Mouse (Mus musculus): ENCODE data around the gene Pappa.

Pappa gene

GRCm38 (mm10) chr4:65278451-65279271, 154.7 kb downstream of the Pappa start:
- DNase-seq: no peak

DNA sequence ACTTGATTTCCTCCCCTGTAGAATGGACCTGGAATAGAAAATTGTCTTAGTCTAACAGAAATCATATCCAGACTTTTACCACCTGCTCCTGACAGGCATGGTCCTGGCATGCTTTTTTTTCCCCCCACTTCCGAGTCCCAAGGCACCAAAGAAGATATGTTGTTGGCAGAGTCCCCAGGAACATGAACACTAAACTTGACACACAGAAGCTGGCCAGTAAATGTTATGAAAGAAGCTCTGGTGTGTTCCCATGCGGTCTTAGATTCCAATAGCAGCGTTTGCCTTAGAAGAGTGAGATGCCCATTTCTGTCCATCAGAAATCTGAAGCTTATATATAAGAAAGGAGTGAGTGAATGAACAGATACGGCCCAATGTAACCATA, 155.3 kb downstream of the Pappa start:
- DNase-seq: no peak

DNA sequence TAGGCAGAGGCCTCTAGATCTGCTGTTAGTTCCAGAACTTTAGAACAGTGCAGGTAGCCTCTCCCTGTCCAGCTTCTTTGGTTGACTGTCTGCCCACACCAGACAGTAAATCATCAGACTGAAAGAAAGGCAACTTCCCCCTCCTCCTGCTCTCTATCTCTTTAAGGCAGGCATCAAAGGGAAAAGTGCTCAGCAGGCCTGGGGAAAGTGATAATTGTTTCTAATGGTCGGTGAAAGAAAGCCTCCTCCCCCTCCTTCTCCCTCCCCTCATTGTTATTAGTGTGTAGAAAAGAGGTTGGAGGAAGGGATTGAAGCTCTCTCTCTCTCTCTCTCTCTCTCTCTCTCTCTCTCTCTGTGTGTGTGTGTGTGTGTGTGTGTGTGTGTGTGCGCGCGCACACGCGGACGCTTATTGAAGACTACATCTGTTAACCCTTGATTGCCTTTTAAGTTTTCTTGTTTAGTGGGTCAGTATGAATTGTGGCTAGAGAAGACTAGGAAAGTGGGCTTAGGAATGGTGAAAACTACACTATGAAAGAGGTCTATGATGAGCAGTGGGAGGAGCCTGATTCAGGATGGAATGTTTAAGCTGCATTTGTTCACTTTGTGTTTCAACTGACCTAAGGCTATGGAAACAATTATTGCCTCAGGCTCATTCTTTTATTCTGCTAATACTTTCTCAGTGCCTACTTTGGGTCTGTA, 156.2 kb downstream of the Pappa start:
- no peak for DNase-seq

DNA sequence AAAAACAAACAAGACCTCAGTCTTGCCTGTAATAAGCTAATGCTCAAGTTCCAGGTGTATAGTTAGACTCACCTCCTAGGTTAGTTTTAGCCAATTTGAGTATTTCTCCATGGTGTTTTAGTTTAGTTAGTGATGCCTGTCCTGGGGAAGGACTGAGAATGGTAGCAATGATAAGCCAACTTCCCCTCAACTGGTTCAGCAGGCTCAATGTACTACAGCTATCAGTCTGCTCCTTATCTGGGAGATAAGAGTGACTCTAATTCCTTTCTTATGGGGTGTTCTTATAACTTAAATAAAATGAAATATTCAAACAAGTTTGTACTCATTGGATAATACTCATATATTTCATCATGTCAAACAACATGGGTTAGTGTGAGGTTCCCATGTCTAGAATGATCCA, 156.9 kb downstream of the Pappa start:
- DNase-seq: no peak

DNA sequence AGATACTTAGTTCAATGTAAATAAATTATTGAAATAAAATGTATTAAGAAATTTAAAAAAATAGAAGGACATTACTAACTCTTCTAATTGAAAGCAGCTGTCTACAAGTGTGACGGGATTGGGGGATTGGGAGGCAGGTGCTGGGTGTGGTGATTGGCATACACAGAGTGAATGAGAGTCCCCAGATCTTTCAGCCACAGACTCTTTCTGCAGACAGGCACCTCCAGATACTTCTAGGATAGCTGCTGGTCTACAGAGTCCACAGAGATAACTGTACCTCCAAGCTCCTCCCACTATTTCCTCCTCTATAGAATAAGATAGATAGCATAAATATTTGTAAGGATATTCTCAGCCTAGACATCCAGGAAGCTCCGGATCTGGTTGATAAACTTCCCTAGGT, 159.6 kb downstream of the Pappa start:
- no peak for DNase-seq

GRCm38 (mm10) chr4:65285165-65285564, 161.2 kb downstream of the Pappa start:
- DNase-seq: no peak

DNA sequence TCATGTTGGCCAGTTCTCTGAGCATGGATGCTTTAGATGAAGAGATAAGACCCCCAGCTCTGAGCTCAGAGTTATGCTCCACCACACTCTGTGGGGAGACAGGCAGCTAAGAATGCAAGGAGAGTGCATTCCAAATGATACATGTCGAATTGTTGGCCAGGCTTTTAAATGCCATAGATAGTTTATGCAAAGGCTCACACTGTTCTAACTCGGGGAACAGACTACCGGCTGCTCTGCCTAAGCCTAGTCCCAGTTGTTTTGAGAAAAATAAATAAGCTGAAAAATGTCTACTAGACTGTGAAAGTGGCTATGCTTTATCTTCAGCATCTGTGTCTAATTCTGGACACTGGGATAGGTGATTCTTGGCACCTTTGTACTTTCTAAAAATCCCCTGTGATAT, 165.3 kb downstream of the Pappa start:
- DNase-seq: no peak

DNA sequence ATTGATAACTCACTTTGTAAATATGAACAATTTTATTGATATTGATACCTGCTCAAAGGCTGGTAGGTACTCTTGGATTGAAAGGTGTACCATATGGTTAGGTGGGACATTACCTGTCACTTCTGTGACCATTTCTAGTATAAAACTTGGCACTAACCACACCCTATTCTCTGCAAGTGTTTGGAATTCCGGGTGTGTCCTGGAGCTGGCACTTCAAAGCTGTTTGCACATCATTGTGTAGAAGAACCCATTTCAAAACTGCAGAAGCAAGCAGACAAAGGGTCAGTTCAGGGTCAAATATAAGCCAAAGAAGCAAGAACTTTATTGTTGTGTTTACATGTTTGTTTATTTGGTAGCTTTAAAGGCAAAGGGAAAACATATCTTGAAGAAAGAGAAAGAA, 171.8 kb downstream of the Pappa start:
- DNase-seq: no peak

DNA sequence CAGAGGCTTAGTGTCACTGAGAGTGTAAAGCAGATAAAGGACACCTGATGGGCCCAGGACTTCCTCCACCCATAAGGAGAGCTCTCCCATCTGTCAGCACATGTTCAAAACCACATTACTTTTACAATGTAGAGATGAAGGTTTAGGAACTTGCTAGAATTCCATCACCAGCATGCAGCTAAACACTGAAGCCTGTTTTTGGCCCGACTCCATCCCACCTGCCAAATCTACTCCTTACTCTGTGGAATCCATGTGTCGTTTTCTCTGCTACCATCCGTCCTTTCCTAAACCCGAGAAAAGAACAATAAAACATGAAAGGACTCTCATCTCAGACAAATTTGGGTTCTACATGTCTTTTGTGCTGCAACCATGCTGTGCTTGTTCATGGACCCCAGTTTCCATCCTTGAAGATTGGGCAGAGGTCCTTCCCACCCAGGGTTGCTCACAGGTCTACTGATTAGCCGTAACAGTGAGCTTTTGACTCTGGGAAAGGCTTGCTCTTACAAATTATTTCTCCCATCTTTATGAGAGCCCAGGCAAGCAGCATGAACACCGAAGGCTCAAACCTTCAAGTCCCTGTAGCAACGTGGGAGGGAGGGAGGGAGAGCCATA, 172.5 kb downstream of the Pappa start:
- DNase-seq: peak; percentile 53 to 58

DNA sequence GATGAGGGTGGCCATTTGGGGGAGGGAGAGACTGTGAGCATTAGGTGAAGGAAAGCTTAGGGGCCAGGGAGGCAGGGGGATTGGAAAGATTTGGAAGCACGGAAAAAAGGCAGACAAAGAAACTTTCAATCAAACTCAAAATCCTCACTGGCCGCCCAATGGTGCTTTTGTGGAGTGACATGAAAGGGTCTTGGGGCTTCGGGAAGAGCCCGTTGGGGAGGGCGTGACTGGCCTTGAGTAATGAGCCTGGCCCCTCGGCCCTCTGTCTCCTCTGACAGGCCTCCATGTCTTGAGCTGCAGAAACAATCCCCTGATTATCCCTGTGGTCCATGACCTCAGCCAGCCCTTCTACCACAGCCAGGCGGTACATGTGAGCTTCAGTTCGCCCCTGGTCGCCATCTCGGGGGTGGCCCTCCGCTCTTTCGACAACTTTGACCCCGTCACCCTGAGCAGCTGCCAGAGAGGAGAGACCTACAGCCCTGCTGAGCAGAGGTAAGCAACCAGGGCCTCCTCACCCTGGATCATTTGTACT, 173.1 kb downstream of the Pappa start:
- DNase-seq: no peak

GRCm38 (mm10) chr4:65298212-65299181, 174.5 kb downstream of the Pappa start:
- no peak for DNase-seq

- no peak for DNase-seq
Measured at GRCm38 (mm10) chr4:65299365-65299764, 175.4 kb downstream of the Pappa start.

DNA sequence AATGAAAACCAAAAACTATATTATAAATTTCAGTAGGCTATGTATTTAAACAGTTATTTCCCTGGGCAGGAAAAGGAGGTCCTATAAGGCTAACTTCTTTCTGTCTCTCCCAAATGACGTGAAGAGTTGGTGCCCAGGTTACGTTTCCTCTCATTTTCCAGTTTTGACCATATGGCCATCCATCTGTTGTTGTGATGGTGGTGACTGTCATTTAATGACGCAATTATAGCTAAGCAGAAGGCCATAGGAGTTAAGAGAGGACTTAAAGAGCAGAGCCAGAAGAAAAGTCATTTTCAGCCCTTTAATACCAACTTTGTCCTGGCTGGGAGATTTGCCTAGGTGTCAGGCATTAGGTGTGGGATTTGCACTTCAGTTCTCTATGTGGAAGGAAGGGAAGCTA, 176.5 kb downstream of the Pappa start:
- no peak for DNase-seq

- no peak for DNase-seq
Measured at GRCm38 (mm10) chr4:65302666-65303065, 178.7 kb downstream of the Pappa start.

DNA sequence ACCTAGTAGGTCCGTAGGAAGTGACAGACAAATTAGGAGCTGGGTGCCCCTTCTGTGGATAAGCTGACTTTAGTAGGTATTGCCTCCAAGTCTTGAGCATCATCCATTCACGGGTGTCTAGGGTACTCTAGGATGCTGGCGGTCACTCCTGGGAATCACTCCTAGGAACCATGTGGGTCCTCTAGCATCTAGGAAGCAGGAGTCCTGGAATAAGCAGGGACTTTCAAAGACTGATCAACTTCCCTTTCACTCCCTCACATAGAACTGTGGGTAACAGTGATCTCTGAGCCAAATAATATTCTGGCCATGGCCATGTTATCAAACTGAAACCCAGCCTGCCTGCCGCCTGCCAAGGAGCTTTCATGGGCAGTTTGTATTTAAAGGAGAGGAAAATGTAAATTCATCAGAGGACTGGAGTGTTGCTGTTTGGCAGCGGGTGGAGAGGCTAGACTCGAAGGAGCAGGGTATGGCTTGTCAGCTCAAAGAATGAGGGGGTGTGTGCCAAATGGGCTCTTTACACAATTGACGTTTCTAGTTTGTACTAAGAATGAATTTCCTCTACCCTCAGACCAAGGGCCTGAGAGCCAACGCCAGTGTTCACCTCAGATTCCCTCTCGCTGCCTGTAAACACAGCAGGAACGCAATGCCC, 194.0 kb downstream of the Pappa start:
- peak; percentile 20 to 26 for DNase-seq

DNA sequence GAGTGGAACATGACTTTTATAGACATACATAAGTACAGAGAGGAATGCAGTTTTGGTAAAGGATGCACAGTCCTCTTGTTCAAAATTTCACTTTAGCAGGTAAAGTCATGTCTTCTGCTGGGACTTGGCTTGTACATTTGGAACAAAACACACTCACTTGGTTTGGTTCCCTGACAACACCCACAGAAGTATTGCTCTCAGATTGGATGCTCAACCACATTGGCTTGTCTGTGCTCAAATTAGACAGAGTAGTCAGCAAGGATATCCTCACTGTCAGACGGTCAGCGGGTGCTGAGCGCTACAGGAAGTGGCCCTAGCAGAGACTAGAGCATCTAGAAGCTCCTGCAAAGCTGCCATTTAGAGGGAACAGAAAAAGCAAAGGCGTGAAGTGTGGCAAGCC, 197.4 kb downstream of the Pappa start:
- no peak for DNase-seq

DNA sequence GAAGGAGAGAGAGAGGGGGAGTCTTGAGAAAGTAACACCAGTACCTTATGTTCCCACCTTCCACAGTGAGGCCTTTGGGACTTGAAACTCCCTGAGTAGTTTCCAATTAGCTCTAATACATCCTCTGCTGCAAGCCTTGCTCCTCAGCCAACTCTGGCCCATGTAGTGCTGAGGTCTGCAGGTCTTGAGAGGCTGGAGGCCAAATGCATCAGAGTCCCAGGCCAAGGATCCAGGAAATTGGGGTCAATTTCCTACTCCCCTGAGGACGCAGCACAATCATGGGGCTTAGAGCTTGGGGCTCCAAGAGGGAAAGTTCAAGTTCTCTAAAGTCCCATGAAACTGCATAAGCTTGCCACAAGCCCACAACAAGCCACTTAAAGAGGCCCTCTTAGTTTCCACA, 198.0 kb downstream of the Pappa start:
- no peak for DNase-seq

DNA sequence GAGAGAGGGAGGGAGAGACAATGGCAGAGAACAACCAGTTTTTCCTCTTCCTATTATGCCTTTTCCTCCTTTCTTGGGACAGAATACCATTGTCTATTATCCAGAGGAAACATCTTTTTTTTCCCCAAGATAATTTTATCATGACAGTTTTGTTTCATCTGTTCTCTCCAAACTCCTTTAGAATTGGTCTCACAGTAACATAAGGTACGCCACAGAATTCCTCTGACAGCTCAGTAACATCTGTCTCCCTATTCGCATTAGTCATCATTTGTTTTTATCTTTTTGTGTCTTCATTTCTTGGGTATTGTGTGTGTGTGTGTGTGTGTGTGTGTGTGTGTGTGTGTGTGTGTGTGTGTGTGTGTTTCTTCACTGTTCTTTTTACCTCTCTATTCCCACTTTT, 201.8 kb downstream of the Pappa start:
- no peak for DNase-seq

DNA sequence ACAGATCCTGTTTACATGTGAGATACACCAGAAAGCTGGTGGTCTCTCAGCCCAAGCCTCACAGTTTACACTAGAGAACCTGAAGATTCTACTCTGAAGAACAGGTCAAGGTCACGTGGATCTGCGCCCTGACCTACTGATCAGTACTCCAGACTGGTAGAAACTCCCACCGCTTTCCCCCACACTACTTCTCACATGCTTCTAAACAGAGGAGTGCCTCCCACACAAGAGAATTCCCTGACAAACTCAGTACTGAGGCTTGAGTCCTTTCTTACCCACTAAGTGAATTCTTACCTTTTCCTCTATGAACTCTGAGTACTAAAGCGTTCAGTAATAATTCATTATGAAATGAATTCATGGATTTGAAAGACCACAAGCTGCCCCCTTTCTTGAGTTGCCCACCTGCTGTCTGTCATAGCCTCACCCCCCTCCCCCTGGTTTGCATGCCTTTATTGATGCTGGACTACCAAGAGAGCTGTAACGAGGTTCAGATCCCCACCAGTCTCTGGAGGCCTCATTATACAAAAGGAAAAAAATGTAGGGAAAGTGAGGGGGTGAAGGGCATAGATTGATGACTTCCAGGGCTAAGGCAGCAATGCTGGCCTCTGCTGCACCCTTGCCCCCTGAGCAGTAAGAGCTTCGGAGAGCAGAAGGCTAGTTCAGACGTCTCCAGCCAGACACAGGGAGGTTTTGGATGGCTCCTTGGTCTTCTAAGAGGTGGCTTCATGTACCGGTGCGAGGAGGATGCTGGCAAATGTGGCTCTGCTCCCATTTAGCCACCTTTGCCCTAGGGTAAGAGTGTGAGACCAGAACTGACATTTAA, 204.7 kb downstream of the Pappa start:
- no peak for DNase-seq

DNA sequence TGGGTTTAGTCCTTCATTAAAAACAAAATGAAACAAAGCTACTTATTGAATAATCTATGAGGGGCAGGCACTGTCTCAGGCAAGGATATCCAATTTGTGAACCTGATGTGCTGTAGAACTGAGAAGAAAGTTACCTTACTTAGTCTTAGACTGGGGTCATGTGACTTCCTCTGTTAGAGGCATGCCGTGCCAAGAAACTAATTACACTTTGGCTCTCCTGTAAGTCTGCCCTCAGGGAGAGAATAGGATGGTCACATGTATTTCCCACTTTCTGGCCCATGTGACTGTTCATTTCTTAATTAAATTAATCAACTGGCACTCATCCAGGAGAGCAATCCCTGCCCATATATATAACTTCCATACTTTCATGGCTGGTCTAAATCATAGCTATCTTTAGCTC, 209.7 kb downstream of the Pappa start:
- peak; percentile 18 to 33 for DNase-seq

- no peak for DNase-seq
Measured at GRCm38 (mm10) chr4:65341766-65342165, 217.8 kb downstream of the Pappa start.

Data from cerebellum, postnatal 10 days (tissue).